Mouse (Mus musculus) forelimb bud, embryonic 11.5 days (tissue): ENCODE data around the gene Ifitm7.

Experiments
- DNase-seq: peaks from one replicate; pipeline ENCODE4 v3.0.0-alpha.2; 2012; ENCODE audit warnings: low read depth, low spot score

Gene Ifitm7

DNA sequence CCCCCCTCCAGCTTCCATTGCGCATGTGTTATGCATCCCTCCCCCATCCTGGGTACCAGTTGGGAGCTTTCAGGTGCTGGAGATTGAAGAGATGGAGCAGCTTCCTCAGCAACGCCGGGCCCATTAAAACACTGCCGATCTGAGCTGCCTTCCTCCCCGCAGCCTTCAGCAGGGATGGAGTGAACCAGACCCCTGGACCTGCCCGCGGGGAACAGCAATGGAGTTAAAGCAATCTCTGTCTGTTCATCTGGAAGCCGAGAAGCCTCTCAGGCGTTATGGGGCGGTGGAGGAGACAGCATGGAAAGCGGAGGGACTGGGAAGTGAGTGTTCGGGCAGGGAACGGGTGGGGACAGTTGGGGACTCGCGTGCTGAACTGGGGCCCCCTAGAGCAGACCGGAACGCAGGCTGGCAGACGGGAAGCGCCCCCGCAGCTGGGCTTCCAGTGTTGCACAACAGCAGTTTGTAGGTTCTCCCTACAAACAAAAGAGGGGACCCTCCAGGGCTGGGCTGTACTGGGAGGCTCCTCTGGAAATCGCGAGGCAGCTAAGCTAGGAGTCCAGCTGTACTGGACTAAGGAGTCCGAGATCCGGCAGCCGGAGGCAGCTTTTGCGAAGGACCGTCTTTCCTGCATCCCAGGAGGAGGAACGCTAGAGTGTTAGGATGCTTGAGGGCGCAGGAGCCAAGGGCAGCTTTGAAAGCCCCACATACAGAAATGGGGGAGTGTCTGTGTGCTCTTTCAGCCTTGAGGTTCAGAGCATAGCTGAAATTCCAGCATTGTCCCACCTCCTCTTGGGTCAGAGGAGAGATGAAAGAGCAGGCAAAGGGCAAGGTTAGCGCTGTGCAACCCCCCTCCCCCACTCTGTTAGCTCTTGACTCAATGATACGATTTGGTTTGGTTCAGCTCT is at the start of gene Ifitm7, which contains the start of gene 2900011O08Rik:
Ifitm7 (minus strand) TSS at position 315 of the 905 bp plus-strand sequence.
2900011O08Rik (plus strand) TSS at position 31 of the 905 bp plus-strand sequence.
- peak; percentile 40 for DNase-seq

GRCm38 (mm10) chr16:14033076-14033475 is 46.4 kb upstream of the Ifitm7 start:
- no peak for DNase-seq

GRCm38 (mm10) chr16:14030650-14031049 is 44.0 kb upstream of the Ifitm7 start:
- no peak for DNase-seq

DNA sequence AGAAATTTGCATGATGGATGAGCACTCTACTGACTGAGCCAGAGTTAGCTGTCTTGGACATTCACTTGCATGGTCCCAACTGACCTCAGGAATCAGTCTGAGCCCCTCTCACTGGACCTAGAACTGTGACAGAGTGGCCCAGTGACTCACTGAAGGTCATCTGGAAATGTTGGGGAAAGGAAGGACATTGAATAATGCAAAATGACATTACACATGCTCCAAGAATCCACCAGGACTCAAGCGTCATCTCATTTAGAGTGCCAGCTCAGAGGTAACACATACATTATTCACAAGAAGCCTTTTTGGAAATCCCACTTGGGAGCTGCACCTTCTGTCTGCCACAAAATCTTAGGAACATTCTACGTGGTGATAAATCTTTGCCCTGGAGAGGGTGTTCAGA is 43.2 kb upstream of the Ifitm7 start:
- DNase-seq: no peak

DNA sequence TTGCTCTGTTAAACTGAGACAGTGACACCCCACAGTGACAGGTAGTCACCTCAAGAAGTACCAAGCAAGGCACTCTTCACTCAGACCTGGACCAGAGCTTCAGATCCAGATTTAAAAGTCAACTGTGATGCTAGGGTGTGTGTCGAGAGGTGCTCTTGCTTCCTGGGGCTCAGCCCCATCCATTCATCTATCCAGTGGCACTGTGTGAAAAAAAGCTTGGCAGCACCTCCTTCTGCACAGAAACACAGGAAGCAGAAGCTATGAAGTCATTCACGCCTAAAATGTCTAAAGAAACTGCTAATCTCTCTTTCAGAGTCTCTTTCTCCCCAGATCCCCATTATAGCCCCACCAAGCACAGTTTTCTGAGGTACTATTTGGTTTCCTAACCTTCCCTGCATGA is 42.4 kb upstream of the Ifitm7 start:
- no peak for DNase-seq

DNA sequence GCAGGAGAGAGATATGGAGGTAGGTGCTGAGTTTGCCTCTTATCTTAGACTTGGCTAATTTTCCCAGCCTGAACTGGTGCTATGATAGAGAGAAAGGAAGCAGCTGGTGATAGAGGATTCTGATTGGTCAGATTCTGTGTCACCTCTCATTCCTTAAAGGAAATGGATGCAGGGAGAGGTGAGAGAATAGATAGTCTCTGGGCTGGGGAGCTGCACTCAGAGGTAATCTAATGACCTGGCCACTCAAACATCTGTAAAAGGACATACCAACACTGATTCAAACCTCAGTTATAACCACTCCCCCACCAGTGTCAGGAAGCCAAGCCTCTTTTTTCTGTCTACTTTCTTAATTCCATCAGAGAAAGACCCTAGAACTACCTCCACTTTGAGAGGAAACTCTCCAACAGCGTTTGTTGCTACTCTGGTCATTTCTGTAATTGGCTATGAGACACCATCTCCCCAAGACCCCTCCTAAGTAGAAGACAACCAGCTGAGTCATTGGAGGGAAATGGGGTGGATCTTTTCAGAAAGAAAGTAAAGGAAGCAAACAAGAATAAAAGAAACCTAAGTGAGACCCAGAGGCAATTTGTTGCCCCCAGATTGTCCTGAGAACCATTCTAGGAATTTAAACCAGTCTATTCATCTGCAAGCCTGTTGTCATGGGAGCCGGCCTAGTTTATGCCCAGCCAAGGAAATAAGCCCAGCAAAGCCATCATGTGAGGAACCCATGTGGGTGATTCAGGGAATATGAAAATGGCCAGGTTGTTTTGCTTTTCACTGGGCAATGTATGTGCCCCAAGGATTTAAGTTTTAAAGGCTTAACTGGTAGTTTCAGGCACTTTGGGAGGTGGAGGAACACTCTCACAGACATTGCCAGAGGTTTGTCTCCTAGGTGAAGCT is 38.7 kb upstream of the Ifitm7 start:
- no peak for DNase-seq

- DNase-seq: no peak
Observed at GRCm38 (mm10) chr16:14021166-14021822, 34.6 kb upstream of the Ifitm7 start.

- no peak for DNase-seq
Observed at GRCm38 (mm10) chr16:14017306-14017705, 30.6 kb upstream of the Ifitm7 start.

DNA sequence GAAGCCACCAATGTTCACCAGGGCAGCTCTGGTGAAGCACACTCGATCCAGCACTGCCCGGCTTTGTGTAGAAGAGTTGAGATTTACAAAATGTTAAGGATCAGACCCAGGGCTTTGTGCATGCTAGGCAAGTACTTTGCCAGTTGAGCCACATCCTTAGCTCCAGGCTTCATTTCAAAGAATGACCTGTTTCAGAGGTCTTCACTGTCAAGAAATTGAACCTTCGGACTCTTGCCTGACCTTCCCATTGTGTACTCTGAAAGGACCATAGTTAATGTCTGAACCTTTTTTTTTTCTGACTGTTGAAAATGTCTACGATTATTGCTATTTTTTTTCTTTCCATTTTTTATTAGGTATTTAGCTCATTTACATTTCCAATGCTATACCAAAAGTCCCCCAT is 23.3 kb upstream of the Ifitm7 start:
- no peak for DNase-seq

GRCm38 (mm10) chr16:14008708-14009107 is 22.0 kb upstream of the Ifitm7 start:
- no peak for DNase-seq

DNA sequence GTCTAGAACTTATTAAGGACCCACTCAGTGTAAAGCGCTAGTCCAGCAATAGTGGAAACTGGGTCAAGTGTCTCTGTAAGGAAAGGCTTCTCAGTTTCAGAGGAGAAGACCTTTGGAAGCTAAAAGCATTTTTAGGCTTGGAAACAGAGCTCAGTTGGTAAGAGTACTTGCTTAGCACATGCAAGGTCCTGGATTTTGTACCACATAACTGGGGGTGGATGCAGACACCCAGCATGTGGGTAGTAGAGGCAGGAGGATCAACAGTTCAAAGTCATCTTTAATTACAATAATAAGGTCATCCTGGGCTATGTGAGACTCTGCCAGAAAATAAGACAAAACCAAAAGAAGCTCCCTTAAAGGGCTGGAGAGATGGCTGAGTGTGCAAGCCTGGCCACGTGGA is 21.4 kb upstream of the Ifitm7 start:
- no peak for DNase-seq

DNA sequence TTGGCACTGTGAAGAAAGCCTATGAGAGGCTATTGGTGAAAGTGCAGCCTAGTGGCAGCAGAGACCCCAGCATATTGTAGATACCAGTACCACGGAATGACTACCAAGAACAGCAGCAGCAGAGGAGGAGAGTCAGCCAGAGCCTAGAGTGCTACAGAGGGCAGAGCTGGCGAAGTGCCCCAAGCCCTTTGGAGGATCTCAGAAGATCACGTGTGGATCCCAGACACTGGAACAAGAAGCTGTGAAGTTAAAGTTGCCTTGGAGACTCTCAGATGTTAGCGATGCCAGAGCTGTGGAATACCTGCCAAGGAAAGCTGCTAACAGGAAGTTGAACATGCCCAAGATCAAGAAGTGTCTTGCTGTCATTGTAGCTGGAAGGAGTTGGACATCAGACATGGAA is 18.6 kb upstream of the Ifitm7 start:
- DNase-seq: no peak

GRCm38 (mm10) chr16:14004726-14005125 is 18.0 kb upstream of the Ifitm7 start:
- DNase-seq: no peak

GRCm38 (mm10) chr16:14004170-14004569 is 17.5 kb upstream of the Ifitm7 start:
- DNase-seq: peak; percentile 39

DNA sequence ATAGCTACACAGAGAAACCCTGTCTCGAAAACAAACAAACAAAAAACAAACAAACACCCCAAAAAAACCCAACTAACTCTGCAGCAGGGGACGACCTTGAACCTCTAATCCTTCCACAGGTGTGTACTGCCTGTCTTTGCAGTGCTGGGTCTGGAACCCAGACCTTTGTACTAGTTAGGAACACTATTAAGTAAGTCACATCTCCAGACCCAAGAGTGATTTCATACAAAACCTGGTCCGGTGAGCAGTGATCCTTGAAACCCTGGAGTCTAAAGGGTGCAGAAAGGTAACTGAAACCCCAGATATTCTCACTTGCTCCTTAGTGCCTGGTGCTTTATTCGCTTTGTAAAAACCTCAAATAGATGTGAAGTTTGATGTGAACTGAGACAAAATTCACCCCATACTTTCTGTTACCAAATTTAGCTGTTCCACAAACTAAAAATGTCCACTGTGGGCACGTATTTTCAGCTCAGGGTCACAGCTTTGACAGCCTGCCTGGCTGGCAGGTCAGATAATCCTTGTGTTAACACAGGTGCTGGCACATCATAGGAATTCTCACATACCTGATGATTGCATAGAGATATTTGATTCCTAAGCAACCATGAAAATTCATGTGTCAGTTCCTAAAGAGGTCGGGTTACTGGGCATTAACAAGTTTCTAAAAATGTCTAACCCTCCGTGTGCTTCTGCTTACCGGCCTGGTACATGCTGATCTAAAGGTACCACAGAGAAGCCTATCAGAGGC is 16.9 kb upstream of the Ifitm7 start:
- no peak for DNase-seq

- no peak for DNase-seq
Observed at GRCm38 (mm10) chr16:13994502-13994901, 7.8 kb upstream of the Ifitm7 start.

- DNase-seq: no peak
Observed at GRCm38 (mm10) chr16:13994076-13994475, 7.4 kb upstream of the Ifitm7 start.

DNA sequence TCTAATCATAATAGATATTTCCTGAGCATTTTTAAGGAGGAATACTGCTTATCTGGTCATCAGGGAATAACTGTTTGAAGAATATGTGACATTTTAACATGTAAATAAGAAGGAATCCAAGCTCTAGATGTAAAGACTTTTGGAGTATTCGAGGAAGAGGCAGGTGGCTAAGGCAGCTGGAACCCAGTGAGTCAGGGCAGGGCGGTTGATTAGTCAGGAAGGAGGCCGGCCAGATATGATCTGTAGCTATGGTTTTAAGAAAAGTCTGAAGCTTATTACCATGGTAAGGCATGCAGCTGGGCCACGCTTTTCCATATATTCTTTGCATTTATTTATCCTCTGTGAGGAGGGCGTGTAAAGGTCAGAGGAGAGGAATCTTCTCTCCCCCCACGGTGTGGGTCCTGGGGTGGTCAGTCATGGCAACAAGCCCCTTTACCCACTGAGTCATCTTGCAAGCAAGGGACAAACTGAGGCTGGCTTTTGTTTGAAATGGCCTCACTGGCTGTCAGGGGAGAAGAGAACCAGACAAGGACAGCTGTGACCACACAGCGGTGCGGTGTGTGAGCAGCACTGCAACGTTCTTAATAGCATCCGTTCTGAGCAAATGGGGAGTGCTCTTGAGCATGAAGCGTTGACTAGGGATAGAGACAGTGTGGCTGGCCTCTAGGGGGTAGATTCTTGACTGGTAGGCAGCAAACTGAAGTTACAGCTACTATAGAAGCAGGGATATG is 6.0 kb upstream of the Ifitm7 start:
- no peak for DNase-seq

- DNase-seq: no peak
Observed at GRCm38 (mm10) chr16:13986197-13986573, 503 bp downstream of the Ifitm7 start.

GRCm38 (mm10) chr16:13983161-13983560 is 3.5 kb downstream of the Ifitm7 start:
- DNase-seq: no peak
